Mouse (Mus musculus) heart, postnatal 10 days (tissue): Measurements from ENCODE around the gene Ptpn7. TPM values are rescaled to one million over a fixed set of nuclear protein-coding genes. Genes with fewer than 3 reads are reported as not detected.
"Not testable (repeated sequence)": the region's sequence is repeated elsewhere in the genome, so short reads cannot be mapped to it uniquely, and the experiment has no call there.

Experiments
- DNase-seq, 2 experiments: peaks; one replicate each; pipeline ENCODE4 v3.0.0; 2021
- intact Hi-C: fragments of 180-260 bp; cut with DNase I; formaldehyde crosslinking; loops from one replicate; pipeline ENCODE4 v1.15.1; 2025
- total RNA-seq, 2 experiments: library from RNA; stranded (reverse); gene quantifications; 2 replicates each; pipeline ENCODE4 v1.2.3; 2021

Gene Ptpn7
- under 1 TPM; 0.60 to 0.82 TPM for total RNA-seq

GRCm38 (mm10) chr1:135132473-135132872 is at the start of gene Ptpn7:
Gene Ptpn7 (plus strand): TSS chr1:135132700.
- intact Hi-C loops = no loop called here
- peak; percentile 79 to 85 for DNase-seq

GRCm38 (mm10) chr1:135083465-135083864 is 49.0 kb upstream of the Ptpn7 start:
- intact Hi-C loops = no loop called here
- peak; percentile 59 to 73 for DNase-seq

GRCm38 (mm10) chr1:135085296-135085871 is 47.1 kb upstream of the Ptpn7 start:
- no peak for DNase-seq
- intact Hi-C loops = no loop called here

GRCm38 (mm10) chr1:135086015-135086414 is 46.5 kb upstream of the Ptpn7 start:
- DNase-seq = no peak
- intact Hi-C loops = no loop called here

GRCm38 (mm10) chr1:135087414-135087813 is 45.1 kb upstream of the Ptpn7 start:
- no peak for DNase-seq

GRCm38 (mm10) chr1:135089626-135090025 is 42.9 kb upstream of the Ptpn7 start:
- intact Hi-C loops = no loop called here
- no peak for DNase-seq

More at GRCm38 (mm10) chr1:135087414-135087813, 45.1 kb upstream of the Ptpn7 start:
- intact Hi-C loops = no loop called here

- intact Hi-C loops = no loop called here
- no peak for DNase-seq
Measured at GRCm38 (mm10) chr1:135090914-135091313, 41.6 kb upstream of the Ptpn7 start.

- intact Hi-C loops = no loop called here
- no peak for DNase-seq
Measured at GRCm38 (mm10) chr1:135094723-135095122, 37.8 kb upstream of the Ptpn7 start.

GRCm38 (mm10) chr1:135095189-135095588 is 37.3 kb upstream of the Ptpn7 start:
- peak; percentile 47 to 64 for DNase-seq
- intact Hi-C loops = no loop called here

- peak in 1 of 2 experiments; percentile 26 for DNase-seq
- intact Hi-C loops = no loop called here
Measured at GRCm38 (mm10) chr1:135096312-135096711, 36.2 kb upstream of the Ptpn7 start.

- no peak for DNase-seq
- intact Hi-C loops = no loop called here
Measured at GRCm38 (mm10) chr1:135097441-135097840, 35.1 kb upstream of the Ptpn7 start.

GRCm38 (mm10) chr1:135098441-135098840 is 34.1 kb upstream of the Ptpn7 start:
- intact Hi-C loops = no loop called here
- DNase-seq = peak; percentile 84 to 88

- DNase-seq = no peak
- intact Hi-C loops = no loop called here
Measured at GRCm38 (mm10) chr1:135100400-135100799, 32.1 kb upstream of the Ptpn7 start.

GRCm38 (mm10) chr1:135105124-135105523 is 27.4 kb upstream of the Ptpn7 start, which contains the start of gene Lgr6:
Gene Lgr6 (minus strand): TSS chr1:135105276.
- DNase-seq = peak; percentile 42 to 44
- intact Hi-C loops = no loop called here

GRCm38 (mm10) chr1:135105951-135106350 is 26.5 kb upstream of the Ptpn7 start:
- DNase-seq = peak; percentile 84 to 85
- intact Hi-C loops = loop anchor here (1.0 to 2.0 kb wide), 2 partner anchors 75 to 117 kb away; no protein-coding TSS in a partner anchor

GRCm38 (mm10) chr1:135108611-135109010 is 23.9 kb upstream of the Ptpn7 start:
- peak; percentile 62 to 72 for DNase-seq
- intact Hi-C loops = no loop called here

GRCm38 (mm10) chr1:135110075-135110474 is 22.4 kb upstream of the Ptpn7 start:
- intact Hi-C loops = loop anchor here (1.0 to 2.0 kb wide), 2 partner anchors 26 to 137 kb away; no protein-coding TSS in a partner anchor
- peak; percentile 80 to 89 for DNase-seq

- intact Hi-C loops = loop anchor here (2.0 kb wide), 1 partner anchor 138 kb away; no protein-coding TSS in a partner anchor
- DNase-seq = not testable (repeated sequence)
Measured at GRCm38 (mm10) chr1:135111271-135111670, 21.2 kb upstream of the Ptpn7 start.

- intact Hi-C loops = no loop called here
Measured at GRCm38 (mm10) chr1:135112661-135113060, 19.8 kb upstream of the Ptpn7 start.

GRCm38 (mm10) chr1:135124573-135125363 is 7.7 kb upstream of the Ptpn7 start:
- intact Hi-C loops = no loop called here
- no peak for DNase-seq

More at GRCm38 (mm10) chr1:135112661-135113060, 19.8 kb upstream of the Ptpn7 start:
- peak in 1 of 2 experiments; percentile 49 for DNase-seq

GRCm38 (mm10) chr1:135125990-135126389 is 6.5 kb upstream of the Ptpn7 start:
- no peak for DNase-seq
- intact Hi-C loops = no loop called here
